Mouse (Mus musculus): Measurements from ENCODE around the gene Lin28b.
"Not testable (repeated sequence)": the region's sequence is repeated elsewhere in the genome, so short reads cannot be mapped to it uniquely, and the experiment has no call there.

Lin28b gene

DNA sequence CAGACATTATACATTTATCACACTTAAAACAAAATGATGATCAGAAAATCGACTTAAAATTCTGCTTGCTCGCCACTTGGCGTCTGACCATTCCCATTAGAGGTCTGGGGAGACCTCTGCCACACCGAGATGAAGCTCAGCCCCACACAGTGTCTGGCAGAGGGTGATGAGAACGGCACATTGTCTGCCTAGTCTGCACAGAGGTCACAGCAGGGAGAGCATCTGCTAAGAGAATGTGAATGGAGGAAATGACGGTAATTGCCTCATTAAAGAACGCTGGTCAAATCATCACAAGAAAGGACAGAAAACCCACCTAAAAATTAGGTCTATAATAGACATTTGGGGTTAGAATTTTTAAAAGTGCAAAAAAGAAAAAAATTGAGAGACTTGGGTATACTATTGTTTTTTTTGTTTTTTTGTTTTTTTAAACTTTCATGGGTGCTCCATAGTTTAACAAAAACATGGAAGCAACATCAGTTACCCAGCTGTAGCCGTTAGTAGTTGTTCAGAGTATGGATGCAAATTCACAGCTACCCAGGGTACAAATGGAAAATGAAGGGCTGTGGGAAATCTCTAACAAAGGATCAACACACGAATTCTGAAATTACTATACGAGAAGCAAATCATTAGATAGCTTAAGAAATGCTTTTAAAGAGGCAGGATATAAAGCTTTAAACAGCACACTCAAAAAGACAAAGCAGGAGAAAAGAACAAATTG is 75.4 kb downstream of the Lin28b start:
- DNase-seq: no peak

GRCm38 (mm10) chr10:45399702-45400243 is 86.4 kb downstream of the Lin28b start:
- DNase-seq: no peak

DNA sequence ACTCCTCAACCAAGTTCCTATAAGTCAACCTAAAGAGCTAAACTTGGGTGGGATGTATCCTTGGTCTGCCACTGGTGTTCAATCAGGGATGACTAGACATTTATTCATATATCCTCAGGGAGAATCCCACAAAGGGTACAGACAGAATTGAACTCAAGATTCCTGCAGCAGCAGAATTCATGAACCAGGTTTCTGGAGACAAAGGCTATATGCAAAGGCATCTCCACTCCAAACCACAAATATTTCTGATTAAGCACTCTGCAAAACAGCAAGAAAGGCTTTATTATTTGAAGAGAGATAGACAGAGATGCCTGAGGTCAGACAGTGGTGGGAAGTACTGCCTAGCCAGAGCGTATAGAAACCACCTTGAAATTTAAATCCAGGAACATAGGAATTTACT is 88.0 kb downstream of the Lin28b start:
- no peak for DNase-seq

DNA sequence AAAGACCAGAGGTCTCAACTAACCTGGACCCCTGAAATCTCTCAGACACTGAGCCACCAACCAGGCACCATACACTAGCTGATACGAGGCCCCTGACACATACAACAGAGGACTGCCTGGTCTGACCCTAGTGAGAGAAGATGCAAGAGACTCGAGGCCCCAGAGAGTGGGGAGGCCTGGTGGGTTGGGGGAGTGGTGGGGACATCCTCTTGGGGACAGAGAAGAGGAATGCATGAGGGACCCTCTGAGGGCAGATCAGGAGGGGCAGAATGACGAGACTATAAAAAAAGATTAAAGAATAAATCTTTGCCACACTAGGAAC is 103.6 kb downstream of the Lin28b start:
- DNase-seq: no peak

DNA sequence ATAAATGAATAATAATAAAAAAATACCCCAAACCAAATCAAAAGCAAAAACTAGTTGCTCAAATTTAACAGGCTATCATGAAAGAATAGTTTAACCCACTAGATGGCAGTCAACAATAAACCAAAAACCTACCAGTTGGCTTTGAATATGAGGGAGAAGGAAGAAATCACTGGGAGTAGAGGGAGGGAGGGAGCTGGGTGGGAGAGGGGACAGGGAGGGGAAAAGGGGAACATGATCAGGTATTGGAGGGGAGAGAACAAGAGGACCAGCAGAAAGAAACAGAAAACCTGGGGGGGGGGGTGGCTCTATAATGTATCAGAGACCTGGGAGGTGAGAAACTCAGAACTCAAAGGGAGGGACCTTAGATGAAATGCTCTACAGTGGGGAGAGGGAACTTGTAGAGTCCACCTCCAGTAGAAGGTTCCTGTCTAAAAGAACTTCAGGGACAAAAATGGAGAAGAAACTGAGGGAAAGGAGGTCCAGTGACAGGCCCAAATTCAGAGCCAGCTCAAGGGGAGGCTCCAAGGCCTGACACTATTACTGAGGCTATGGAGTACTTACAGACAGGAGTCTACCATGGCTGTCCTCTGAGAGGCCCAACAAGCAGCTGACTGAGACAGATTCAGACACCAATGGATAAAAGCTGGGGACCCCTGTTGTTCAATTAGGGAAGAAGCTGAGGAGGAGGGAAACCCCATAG is 104.1 kb downstream of the Lin28b start:
- DNase-seq: no peak

DNA sequence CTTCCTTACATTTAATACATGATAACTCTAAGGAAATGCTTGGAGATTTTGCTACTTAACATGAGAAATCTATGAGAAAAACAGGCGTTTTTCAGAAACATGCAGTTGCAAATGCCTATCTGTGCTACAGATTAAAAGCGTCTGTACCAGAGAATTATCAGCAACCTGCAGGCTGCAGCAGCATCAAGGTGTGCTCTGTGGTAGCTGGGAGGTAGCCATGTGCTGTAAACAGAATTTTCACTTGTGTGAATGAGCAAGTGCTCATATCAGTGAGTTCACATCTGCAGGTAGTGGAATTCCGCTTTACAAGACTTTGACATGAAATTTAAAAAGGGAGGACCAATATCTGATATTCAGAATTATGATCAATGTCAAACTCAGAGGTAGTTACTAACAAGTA is 107.9 kb downstream of the Lin28b start:
- no peak for DNase-seq

- DNase-seq: peak; percentile 58 to 62
Observed at GRCm38 (mm10) chr10:45372994-45373692, 113.1 kb downstream of the Lin28b start.

GRCm38 (mm10) chr10:45370545-45370944 is 115.7 kb downstream of the Lin28b start:
- DNase-seq: no peak

DNA sequence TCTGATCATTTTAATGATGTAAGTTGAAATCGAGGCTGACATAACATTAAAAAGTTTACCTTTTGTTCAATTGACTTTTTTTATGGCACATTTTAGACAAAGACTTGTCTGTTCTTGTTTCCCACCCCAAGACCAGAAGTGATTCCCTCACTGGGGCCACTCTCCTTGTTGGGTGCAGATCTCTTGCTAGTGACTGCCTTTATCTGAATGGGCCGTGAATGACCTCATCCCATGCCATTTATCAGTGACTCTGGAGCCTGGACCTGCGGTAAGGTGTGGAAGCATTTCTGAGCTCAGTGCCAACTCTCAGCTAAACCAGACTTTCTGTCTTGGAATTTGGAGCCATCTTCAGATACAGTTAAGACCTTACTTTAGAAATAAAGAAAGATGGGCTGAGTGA is 116.6 kb downstream of the Lin28b start:
- DNase-seq: no peak

GRCm38 (mm10) chr10:45366987-45367705 is 119.0 kb downstream of the Lin28b start:
- DNase-seq: no peak

GRCm38 (mm10) chr10:45363396-45363795 is 122.8 kb downstream of the Lin28b start:
- DNase-seq: no peak

DNA sequence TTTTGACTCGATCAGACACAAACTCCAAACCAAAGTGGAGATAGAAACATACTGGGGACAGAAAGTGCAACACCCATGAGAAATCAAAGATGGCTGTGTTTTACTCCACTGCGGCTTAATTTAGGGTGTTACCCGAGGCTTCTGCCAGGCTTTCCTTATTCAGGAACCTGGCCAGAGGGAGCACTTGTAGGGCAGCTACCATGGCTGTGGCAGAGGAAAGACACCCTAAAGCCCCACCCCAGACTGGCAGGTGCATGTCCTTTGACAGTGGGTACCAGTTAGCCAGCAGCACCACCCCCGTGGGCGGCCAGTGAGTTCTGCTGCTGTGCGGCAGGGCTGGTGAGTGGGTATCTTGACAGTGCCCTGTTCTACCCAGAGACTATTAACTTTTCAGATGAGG is 130.1 kb downstream of the Lin28b start:
- DNase-seq: no peak

DNA sequence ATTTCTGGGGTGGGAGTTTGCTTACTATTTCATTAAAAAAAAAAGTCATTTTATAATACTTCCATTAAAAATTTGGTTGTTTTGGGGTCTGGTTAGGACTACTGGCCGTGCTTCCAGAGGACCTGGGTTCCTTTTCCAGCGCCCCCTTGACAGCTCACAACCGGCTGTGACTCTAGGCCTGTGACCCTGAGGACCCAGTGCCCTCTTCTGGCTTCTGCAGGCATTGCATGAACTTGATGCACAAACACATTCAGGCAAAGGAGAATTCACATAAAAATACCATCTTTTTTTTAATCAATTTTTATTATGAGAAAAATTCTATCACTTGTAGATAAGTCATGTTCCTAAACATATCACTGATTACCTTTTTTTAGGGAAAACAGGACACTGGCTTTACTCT is 138.1 kb downstream of the Lin28b start:
- not testable (repeated sequence) for DNase-seq

DNA sequence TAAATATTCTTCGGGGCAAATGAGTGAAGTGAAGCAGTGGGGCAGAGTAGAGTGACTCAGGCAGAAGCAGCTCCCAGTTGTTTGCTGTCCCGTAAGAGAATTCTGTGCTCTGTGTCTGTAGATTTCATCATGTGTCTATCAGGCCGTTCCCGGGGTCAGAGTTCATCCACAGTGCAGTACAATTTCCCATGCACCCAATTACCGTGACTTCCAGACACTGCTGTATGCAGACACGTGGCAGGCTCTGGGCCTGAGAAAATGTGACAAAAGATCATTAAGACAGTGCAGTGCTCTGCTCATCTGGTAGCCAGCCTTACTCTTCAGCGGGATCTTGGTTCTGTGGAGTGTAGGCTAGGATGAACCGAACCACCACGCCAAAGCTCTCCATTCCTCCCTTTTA is 141.0 kb downstream of the Lin28b start:
- DNase-seq: no peak

GRCm38 (mm10) chr10:45344381-45344780 is 141.8 kb downstream of the Lin28b start:
- DNase-seq: no peak

- no peak for DNase-seq
Observed at GRCm38 (mm10) chr10:45339106-45339505, 147.1 kb downstream of the Lin28b start.

DNA sequence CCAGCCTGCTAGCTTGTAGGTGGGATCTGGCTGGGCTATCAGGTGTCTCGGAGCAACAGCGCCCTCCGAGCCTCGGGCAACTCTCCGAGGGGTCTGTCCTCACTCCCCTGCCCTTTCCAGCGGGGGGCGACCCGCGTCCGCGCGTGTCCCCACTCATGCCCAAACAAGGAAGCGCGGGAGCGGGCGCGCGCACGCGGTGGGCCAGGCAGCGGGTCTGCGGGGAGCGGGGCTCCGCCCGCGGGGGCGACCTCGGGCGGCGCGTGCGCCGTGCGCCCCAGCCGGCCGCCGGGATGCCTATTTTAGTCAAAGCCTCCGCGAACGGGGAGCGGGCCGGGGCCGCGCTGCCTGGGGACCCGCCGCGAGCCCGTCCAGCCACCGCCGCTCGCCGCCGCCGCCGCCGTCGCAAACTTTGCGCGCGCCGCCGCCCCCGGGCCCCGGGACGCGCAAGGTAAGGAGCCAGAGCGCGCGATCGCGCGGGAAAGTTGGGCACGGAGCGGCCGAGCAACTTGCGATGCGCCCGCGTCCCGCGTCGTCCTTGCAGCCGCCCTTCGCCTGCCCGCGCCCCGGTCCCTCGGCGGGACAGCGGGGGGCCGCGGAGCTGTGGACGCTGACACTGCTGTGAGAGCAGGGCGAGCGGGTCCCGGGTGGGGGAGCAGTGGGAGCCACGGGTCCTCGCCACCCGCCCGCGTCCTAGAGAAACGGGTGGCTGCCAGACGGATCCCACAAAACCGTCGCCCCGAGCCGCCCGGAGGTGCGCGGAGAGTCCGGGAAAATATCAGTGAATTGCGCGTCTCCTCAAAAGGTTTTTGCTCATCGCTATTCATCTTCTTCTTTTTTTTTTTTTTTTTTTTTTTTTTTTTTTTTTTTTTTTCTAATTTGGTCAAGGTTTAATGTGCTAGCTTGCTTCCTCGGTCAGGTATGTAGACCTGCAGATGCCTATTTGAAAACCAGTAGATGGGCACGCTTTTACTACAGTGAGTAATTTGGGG is 150.5 kb downstream of the Lin28b start, which contains the start of gene Bves:
Bves (plus strand) TSS at position 339 of the 989 bp plus-strand sequence.
- DNase-seq: no peak

DNA sequence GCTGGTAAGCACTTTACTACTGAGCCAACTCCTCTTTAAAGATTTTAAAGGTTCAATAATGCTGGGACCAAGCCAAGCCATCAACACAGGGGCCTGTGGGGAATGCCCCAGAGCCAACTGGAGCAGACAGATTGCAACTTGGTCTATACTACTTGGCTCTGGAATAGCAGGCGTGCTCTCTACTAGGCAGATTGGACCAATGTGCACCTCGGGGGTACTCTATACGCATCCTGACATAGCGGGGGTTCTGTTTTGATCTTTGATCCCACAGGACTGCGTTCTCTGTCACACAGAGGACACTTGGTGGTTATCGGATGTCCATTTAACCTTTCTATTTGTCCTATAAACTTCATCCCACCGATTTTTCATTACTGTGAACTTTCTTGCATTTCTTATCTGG is 151.3 kb downstream of the Lin28b start:
- DNase-seq: no peak

DNA sequence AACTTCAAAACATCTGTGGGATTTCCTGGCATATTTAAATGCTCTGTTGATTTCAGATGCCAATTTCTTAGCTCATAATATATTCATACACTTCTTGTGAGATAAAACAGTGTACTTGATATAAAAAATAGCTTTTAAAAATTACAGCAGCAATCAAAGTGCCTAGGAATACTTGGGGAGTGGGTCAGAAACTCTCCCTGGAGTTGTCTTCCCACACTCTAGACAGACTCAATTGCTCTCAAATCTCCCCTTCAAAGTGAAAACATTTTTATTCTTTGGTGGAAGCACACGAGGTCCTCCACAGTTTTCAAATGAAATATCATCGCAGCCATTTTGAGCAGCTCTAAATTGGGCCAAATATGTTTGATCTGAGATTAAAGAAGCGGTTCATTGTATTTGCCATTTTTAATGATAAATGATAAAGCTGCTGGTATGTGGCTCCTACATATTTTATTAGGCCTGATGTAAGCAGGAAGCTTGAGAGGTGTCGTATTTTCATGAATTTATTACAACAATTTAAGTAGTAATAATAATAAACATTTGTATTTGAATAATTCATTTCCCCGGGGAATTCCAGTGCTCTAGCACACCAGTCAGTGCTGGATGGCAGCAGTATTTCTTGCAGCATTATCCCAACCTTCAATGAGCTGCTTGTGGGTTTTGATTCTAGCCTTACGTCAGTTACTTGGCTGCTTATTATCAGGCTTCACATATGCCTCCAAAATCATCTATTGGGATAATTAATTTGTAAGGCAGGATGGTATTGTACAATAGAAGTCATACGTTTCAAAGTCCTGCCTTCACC is 157.8 kb downstream of the Lin28b start:
- DNase-seq: no peak

All from kidney, postnatal 25 days (tissue).